ENCODE assay signal across 26 mouse cellular contexts in genomic region chr10:61943480-61943879, GRCm38 (mm10). TPM values are rescaled to one million over a fixed set of nuclear protein-coding genes. Genes with fewer than 3 reads are reported as not detected.
DNase-seq lines count a peak whose midpoint lies in the region; ATAC-seq and TF ChIP-seq lines count a peak whose summit lies in the region.
"Had no signal": no experiment of that assay in that cellular context is flagged by ENCODE, and none has a peak within 500 bp of the region (broad histone marks: within the 10 kb centered on the region; RNA-seq: fewer than 3 reads in every experiment).

No protein-coding gene starts in this region.

- TF ChIP-seq POLR2A in myocyte (IDR thresholded peaks at IDR 0.05; ENCODE audit: insufficient read length, low read depth), result no peak

- no peaks in the 10 kb centered on the region for H3K79me2 ChIP-seq in myocyte (ENCODE audit: control insufficient read depth, insufficient read depth)

- no peak for ATAC-seq in intestine, embryonic 16.5 days
- ATAC-seq: forebrain, embryonic 15.5 days; intestine, embryonic 15.5 days; midbrain, embryonic 16.5 days had no signal

- no peak overlapping the region for H3K4me2 ChIP-seq in myocyte (ENCODE audit: low read depth)
- H3K4me2 ChIP-seq in intestine, embryonic 16.5 days (ENCODE audit: low read depth, low read length), result no peak overlapping the region
- H3K4me2 ChIP-seq: embryonic facial prominence, embryonic 13.5 days; forebrain, embryonic 15.5 days; hindbrain, embryonic 15.5 days; intestine, embryonic 15.5 days; limb, embryonic 12.5 days had no signal

- no peak for DNase-seq in heart, embryonic 10.5 days (ENCODE audit: low spot score)
- no peak for DNase-seq in heart, postnatal 4 days
- peak; percentile 20 for DNase-seq in kidney, postnatal 10 days
- DNase-seq in kidney, postnatal 25 days, result no peak
- DNase-seq in embryo, embryonic 11 days, result peak; percentile 60
- no peak for DNase-seq in right cerebral cortex, postnatal 14 days
- DNase-seq: cerebellum, adult 18-20 months; cerebellum, postnatal 36 days; gastrocnemius, postnatal 25 days; heart, postnatal 14 days; layer of hippocampus, adult 9-11 months; lung, postnatal 14 days; thymus, postnatal 4 days had no signal

- H3K9me3 ChIP-seq in heart, embryonic 10.5 days, result no peaks in the 10 kb centered on the region
- H3K9me3 ChIP-seq in intestine, embryonic 16.5 days (ENCODE audit: control insufficient read depth, low read length), result no peaks in the 10 kb centered on the region
- H3K9me3 ChIP-seq: embryonic facial prominence, embryonic 13.5 days; forebrain, embryonic 15.5 days; hindbrain, embryonic 15.5 days; intestine, embryonic 15.5 days; limb, embryonic 12.5 days had no signal

- WGBS in heart, embryonic 10.5 days, result 47% methylated on average over 10 of the region's 10 CpGs
- 71% methylated on average over 10 of the region's 10 CpGs for WGBS in intestine, embryonic 16.5 days

- H3K9ac ChIP-seq in intestine, embryonic 16.5 days (ENCODE audit: low read depth, low read length), result no peak overlapping the region
- H3K9ac ChIP-seq: embryonic facial prominence, embryonic 13.5 days; forebrain, embryonic 15.5 days; hindbrain, embryonic 15.5 days; intestine, embryonic 15.5 days; limb, embryonic 12.5 days; liver, embryonic 14.5 days had no signal

- H3ac ChIP-seq in myocyte (ENCODE audit: control insufficient read depth, insufficient read length), result no peak overlapping the region

- H3K4me1 ChIP-seq in heart, embryonic 10.5 days, result peaks cover 36% of the 10 kb centered on the region
- 0 out of 2 replicates have a peak, but pooled peaks cover 3% of the 10 kb centered on the region for H3K4me1 ChIP-seq in intestine, embryonic 16.5 days (ENCODE audit: control insufficient read depth, insufficient read depth, low read length)
- H3K4me1 ChIP-seq: embryonic facial prominence, embryonic 13.5 days; forebrain, embryonic 15.5 days; hindbrain, embryonic 15.5 days; intestine, embryonic 15.5 days had no signal

- H3K27ac ChIP-seq in heart, embryonic 10.5 days, result peak overlapping the region; percentile 42
- no peak overlapping the region for H3K27ac ChIP-seq in intestine, embryonic 16.5 days (ENCODE audit: low read length)
- H3K27ac ChIP-seq: embryonic facial prominence, embryonic 13.5 days; forebrain, embryonic 15.5 days; hindbrain, embryonic 15.5 days; intestine, embryonic 15.5 days; limb, embryonic 12.5 days; liver, embryonic 14.5 days had no signal

- H3K36me3 ChIP-seq in heart, embryonic 10.5 days, result no peaks in the 10 kb centered on the region
- H3K36me3 ChIP-seq in myocyte (ENCODE audit: control insufficient read depth, insufficient read depth), result no peaks in the 10 kb centered on the region
- no peaks in the 10 kb centered on the region for H3K36me3 ChIP-seq in intestine, embryonic 16.5 days (ENCODE audit: control insufficient read depth, insufficient read depth, low read length)
- H3K36me3 ChIP-seq: embryonic facial prominence, embryonic 13.5 days; forebrain, embryonic 15.5 days; hindbrain, embryonic 15.5 days; intestine, embryonic 15.5 days; limb, embryonic 12.5 days had no signal

- H3K27me3 ChIP-seq in heart, embryonic 10.5 days (ENCODE audit: insufficient read depth, poor library complexity, severe bottlenecking), result peaks cover 4% of the 10 kb centered on the region; the same call in 1 of the 2 replicates
- no peaks in the 10 kb centered on the region for H3K27me3 ChIP-seq in myocyte (ENCODE audit: control insufficient read depth, insufficient read depth, insufficient read length)
- no peaks in the 10 kb centered on the region for H3K27me3 ChIP-seq in intestine, embryonic 16.5 days (replicated peaks; ENCODE audit: control insufficient read depth, insufficient read depth, low read length)
- H3K27me3 ChIP-seq: embryonic facial prominence, embryonic 13.5 days; forebrain, embryonic 15.5 days; intestine, embryonic 15.5 days had no signal

- no peak overlapping the region for H3K4me3 ChIP-seq in heart, embryonic 10.5 days
- H3K4me3 ChIP-seq in myocyte, result no peak overlapping the region
- no peak overlapping the region for H3K4me3 ChIP-seq in intestine, embryonic 16.5 days (ENCODE audit: low read length)
- H3K4me3 ChIP-seq: embryonic facial prominence, embryonic 13.5 days; forebrain, embryonic 15.5 days; hindbrain, embryonic 15.5 days; intestine, embryonic 15.5 days; limb, embryonic 12.5 days had no signal

TF ChIP-seq in myocyte, 11 proteins besides CTCF, POLR2A, EP300 and RAD21:
- TF ChIP-seq MYOD1 (IDR thresholded peaks at IDR 0.05; ENCODE audit: control insufficient read depth in 1 of 3, insufficient read length in 2 of 3, low read depth in 2 of 3), result peak in 2 of 3 experiments; percentile 37 to 64
- TF ChIP-seq CEBPB (IDR thresholded peaks at IDR 0.05; ENCODE audit: insufficient read depth, poor library complexity, severe bottlenecking), result no peak
- no peak for TF ChIP-seq SRF (IDR thresholded peaks at IDR 0.05; ENCODE audit: control insufficient read depth, insufficient read length, low read depth)
- TF ChIP-seq REST (IDR thresholded peaks at IDR 0.05; ENCODE audit: insufficient read depth, insufficient read length), result no peak
- TF ChIP-seq MAX (IDR thresholded peaks at IDR 0.05; ENCODE audit: low read depth), result no peak
- no peak for TF ChIP-seq POLR2AphosphoS2 (IDR thresholded peaks at IDR 0.05; ENCODE audit: insufficient read length, low read depth)
- TF ChIP-seq USF1 (IDR thresholded peaks at IDR 0.05; ENCODE audit: low read depth), result no peak
- TF ChIP-seq TCF3 (IDR thresholded peaks at IDR 0.05; ENCODE audit: insufficient read length, low read depth), result peak; percentile 43
- TF ChIP-seq TCF12 (IDR thresholded peaks at IDR 0.05; ENCODE audit: insufficient read depth, poor library complexity, severe bottlenecking), result no peak
- peak; percentile 13 to 82 (median 47) for TF ChIP-seq MYOG (IDR thresholded peaks at IDR 0.05; ENCODE audit: control insufficient read depth in 1 of 3, insufficient read depth in 1 of 3, insufficient read length in 2 of 3, low read depth in 2 of 3)
- no peak for TF ChIP-seq E2F4 (IDR thresholded peaks at IDR 0.05; ENCODE audit: insufficient read depth)

RNA-seq across cellular contexts. Expression of gene Col13a1, which starts 35.4 kb away (rescaled TPM):
- polyA plus RNA-seq in heart, embryonic 10.5 days (2016; fragmentation: Nextera tagmentation; extraction: Ambion mirVana), result 12.3 and 17.7 TPM in 2 replicates
- total RNA-seq in heart, postnatal 4 days (2021), result 1 to 10 TPM; 1.8 to 2.5 TPM
- 0.13 TPM for polyA plus RNA-seq in myocyte (2012; fragmentation: generic; extraction: Trizol)
- polyA plus RNA-seq in intestine, embryonic 16.5 days (2015; fragmentation: Nextera tagmentation; extraction: Ambion mirVana), result 4.5 and 5.7 TPM in 2 replicates
- total RNA-seq: CH12.LX; megakaryocyte-erythroid progenitor cell, adult 5-6 weeks; MEL; neutrophil, adult 5-6 weeks had no signal

Comparison
In these comparisons a context has a peak if more than half of its experiments do, and no peak if none do; other contexts are left out.
1. DNase-seq: peak in kidney, postnatal 10 days (single experiment) and embryo, embryonic 11 days (single experiment); none in heart, embryonic 10.5 days (single experiment), heart, postnatal 4 days (single experiment), kidney, postnatal 25 days (0 of 2) and right cerebral cortex, postnatal 14 days (single experiment).